Mouse (Mus musculus) liver, postnatal 0 days (tissue): Measurements from ENCODE around the gene Sept3.

Experiments
- CTCF ChIP-seq: sonication (generic); IDR thresholded peaks from 2 replicates; pipeline ENCODE4 v1.5.1; 2016; ENCODE audit warnings: antibody characterized with exemption, low read depth
- EP300 ChIP-seq: IDR thresholded peaks from 2 replicates; pipeline ENCODE4 v1.6.1; 2016; ENCODE audit warnings: antibody characterized with exemption, low read depth, mild to moderate bottlenecking

GRCm38 (mm10) chr15:82277591-82277990 is 2.9 kb downstream of the Sept3 start:
- TF ChIP-seq CTCF = no peak
- no peak for TF ChIP-seq EP300
